Mouse (Mus musculus) urinary bladder, adult 2 months (tissue): ENCODE data around the gene Slc43a1. TPM values are rescaled to one million over a fixed set of nuclear protein-coding genes. Genes with fewer than 3 reads are reported as not detected.

Experiments used
- DNase-seq: peaks from one replicate; pipeline ENCODE4 v3.0.0; 2022; ENCODE audit warnings: low spot score
- polyA plus RNA-seq: library from polyadenylated mRNA; depleted of rRNA; stranded (reverse); fragments of >200 nt; gene quantifications from 2 replicates; pipeline ENCODE4 v1.2.3, GENCODE M21; 2012

Slc43a1 gene
- polyA plus RNA-seq, 1 experiment, result 11.4 TPM

DNA sequence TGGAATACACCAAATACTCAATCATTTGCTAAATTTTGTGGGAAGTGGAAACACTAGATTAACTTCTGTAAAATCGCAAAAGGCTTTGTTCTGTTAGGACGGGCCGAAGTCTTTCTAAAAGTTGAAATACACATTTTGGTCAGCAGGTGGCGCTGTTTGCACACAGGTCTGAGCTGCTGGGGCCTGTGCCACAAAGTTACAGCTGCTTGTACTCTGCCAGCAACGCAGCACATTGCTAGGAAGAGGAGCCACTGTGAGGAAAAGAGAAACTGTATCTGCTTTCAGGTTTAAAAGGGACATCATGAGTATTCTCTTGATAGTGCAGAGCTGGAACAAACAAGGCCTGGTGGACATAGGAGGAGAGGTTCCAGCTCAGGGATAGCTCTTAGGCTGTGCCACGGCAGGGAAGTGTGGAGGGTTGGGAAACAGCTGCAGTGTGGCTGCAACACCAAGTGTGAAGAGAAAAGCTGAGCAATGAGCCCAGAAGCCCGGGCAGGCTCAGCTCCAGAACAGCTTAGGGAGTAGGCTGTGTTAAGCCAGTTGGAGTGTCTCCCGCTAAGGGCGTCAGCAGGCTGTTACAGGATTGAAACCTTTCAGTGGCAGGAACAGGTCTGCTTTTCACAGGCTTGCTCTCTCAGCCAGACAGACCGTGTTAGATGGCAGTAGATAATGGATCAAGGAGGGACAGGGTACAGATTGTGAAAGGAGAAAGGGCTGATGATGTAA, 6.8 kb upstream of the Slc43a1 start:
- peak; percentile 40 for DNase-seq

DNA sequence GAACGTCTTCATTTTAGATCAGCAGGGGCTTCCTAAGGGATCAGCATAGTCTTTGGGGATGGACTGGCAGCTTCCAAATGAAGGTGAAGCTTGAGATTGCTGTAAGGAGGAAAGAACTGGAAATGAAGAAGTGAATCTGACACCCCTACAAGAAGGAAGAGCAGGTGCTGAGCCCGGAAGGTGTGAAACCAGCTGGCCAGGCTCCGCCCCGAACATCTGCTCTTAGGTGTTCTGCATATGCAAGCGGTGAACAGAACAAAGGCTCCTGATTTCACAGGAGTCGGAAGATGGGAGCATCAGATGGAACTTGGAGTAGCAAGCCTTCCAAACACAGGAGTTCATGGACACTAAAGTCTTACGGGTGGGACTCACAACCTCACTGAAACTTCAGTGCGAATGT, 1.5 kb upstream of the Slc43a1 start:
- no peak for DNase-seq

DNA sequence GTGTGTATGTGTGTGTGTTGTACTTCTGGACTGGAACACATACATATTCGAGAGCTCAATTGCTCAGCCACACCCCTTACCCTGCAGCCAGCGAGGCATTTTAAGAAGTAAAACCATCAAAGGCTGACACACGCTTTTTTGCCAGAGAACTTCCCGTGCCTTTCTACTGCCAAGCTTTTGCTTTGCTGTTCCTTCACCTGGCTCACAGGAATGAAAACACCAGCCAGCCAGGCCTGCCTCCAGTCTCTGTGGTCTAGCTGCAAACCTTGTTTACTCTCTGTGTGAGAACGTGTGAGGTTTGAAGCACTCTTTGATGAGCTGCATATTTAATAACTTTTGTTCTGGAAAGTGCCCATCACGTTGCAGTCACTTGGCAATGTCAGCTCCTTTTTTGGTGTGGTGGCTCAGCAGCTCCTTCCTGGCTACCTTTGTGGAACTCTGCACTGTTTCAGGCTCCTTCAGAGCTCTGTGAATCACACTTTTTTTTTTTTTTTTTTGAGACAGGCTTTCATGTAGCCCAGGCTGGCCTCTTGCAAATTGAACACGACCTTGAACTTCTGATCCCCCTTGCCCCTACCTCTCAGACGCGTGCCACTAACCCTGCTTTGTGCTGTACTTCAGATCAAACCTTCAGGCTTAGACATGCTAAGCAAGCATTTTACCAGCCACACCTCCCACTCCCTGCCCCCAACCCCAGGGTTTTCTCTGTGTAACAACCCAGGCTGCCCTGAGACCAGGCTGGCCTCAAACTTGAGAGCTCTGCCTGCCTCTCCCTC, 645 bp upstream of the Slc43a1 start:
- DNase-seq, result no peak

DNA sequence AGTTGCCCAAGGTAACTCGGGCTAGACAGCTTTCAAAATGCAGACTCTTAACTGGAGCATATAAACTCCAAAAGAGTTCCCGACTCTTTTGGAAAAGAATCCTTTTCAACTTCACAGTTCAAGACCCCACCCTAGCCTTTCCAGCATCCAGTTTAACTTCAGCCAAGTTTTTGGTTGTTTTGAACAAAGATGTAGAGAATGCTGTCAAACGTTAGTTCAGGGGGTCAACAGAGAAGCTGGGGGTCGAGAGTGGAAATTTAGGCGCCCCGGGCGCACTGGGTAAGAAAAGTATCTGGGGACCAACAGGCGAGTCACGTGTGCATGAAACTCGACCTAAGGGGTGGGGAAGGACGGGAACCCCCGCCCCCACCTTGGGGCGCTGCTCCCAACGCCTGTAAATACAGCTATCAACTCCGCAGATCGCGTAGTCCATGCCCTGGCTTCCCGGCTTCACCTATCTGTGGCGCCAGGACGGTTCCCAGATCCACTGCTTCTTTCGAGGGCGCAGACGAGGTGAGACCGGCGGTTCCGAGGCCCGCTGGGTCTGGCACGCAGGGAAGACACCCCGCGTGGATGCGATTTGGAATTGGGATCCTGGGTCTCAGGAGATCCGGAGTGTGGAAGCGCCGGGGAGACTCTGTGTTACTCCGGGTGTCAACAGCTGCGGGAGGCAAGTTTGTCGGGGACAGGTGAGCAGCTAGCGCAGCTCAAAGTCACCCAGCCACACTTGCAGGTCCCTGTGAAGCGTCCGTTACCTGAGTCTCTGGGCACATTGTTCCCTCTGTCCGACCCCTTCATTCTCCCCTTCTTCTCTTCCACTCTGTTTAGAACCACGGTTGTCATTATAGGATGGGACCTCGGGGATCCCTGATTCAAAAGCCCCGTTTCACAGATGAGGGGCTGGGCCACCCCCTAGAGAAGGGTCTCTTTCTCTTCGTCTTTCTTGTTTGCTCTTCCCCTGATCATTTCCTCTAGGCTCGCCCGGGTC, 637 bp downstream of the Slc43a1 start:
- peak; percentile 34 for DNase-seq

DNA sequence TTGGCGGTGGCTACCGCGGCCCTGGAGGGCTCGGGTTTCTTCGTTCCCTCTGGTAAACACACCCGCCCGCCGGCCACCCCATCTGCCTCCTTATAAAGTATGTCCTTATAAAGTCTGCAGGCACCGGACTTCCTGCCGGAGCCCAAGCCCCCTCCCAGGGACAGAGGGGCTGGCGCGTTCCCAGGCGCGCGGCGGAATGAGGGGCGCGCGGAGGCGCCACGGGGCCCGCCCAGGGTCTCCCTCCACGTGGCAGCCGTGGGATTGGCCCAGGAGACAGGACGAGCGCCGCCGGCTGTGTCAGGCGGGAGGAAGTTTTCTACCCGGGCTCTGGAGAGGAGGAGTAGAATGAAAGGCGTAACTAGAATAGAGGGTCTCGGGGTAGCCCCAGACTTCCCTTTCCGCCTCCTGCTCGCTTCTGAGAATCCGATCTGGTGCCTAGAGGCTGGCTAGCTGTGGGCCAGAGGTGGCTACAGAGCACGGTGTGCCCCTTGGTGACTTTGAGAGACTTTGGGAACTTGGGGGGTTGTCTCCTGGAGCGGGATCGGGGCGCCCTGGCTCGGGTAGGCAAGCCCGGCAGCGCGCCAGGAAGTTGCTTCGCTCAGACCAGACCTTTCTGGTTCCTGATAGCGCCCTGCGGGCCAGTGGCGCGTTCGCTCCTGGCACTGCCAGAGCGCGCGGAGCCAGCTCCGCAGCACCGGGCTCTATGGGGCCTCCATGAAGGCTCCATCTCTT, 1.5 kb downstream of the Slc43a1 start:
- peak; percentile 55 for DNase-seq

DNA sequence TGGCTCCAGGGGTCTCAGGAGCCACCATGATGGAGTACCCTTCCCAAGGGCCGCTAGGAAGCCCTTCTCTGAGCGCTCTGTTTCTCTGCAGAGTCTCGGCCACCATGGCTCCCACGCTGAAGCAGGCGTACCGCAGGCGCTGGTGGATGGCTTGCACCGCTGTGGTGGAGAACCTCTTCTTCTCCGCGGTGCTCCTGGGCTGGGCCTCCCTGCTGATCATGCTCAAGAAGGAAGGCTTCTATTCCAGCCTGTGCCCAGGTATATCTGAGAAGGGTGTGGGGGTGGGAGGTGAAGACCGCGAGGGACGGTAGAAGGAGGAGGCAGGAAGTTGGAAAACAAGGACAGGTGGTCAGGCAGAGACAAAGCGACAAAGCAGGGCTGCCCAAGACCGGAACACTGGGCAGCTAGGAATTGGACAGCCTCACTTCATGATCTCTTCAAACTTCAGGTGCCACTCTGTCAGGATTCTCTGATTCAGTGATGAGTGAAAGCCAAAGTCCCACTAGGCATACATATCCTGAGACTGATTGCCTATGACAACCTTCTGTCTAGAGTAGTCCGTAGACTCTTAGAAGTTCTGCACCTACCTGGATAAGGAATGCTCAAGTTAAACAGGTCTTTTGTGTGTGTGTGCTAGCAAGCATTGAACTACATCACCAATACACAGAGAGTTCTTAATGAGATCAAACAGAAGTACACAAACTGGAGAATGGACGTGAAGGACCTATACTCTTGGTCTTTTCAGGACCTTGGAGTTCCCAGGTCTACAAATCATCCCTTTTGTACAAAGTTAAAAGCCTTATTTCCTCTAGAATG, 2.3 kb downstream of the Slc43a1 start:
- DNase-seq, result no peak

DNA sequence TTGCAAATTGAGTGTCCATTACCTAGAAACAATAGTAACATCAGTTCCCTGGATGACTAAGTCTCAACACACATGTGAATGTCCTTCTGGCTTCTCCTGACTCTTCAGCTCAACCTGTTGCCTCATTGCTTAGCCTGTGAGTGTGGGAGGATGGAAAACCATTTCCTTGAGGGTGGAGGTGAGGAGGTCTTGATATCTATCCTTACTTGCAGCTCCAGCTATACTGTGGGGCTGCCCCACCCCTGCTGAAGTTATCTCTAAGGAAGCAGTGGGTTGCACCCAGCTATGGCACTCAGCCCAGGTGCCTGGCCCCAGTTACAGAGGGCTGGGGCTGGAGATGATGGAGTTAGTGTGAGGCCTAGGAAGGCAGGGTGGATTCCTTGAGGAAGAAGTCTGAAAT, 3.3 kb downstream of the Slc43a1 start:
- no peak for DNase-seq

DNA sequence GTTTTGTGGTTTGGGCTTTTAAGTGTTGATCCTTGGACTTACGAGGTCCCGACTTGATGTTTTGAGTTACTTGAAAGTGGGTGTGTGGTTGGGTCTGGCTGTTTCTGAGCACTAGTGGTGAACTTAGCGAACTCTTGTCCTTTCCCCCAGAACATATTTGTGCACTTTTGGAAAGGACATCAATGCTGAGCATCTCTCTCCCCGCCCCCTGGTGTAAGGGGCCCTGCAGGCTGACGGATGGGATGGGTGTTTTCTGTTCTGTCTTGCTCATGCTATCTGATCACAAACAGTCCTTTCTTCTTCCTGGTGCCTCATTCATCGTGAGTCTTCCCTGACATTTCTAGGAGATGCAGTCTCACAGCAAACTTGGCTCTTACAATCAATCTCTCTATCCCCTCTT, 5.0 kb downstream of the Slc43a1 start:
- DNase-seq, result no peak

DNA sequence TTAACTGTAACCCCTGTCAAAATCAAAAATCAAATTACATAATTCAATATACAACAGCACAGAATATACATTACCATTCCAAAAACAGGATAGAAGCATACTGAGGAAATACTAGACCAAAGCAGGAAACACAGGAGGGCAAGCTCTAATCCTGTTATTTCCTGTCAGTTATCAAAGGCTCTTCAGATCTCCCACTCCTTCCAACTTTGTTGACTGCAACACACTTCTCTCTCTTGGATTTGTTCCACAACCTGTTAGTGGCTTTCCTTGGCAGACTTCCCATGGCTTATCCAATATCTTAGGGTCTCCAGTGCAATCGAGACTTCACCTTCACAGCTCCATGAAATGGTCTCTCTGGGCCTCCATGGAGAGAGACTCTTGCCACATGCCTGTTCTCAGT, 6.6 kb downstream of the Slc43a1 start:
- no peak for DNase-seq

DNA sequence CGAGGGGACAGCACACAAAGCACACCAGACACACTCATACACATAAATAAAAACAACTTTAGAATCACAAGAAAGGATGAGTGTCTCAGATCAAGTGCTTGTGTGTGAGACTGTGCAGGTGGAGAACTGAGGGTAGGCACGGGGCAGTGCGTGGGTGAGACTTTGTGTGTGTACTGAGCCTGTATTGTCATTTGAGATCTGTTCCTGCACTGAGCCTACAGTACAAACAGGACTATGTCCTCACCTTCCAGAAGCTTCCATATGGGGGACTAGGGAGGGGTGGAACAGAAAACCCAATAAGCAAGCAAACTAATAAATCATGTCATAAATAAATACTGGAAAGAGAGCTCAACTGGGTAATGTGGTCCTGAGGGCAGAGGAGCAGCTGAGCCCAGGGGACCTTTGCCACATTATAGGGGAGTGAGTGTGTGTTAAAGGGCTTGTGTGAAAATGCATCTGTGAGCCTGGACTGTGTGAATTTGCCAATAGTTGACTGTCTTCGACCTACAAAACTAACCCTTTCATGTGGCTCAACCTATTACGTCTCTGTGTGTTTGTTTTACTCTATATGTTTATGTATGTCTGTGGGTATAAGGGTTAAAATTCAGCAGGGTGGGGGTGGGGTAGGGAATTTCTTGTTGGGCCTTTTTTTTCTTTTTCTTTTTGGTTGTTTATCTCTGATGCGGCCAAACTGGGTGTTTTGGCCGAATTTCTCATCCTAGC, 11.9 kb downstream of the Slc43a1 start:
- DNase-seq, result no peak

DNA sequence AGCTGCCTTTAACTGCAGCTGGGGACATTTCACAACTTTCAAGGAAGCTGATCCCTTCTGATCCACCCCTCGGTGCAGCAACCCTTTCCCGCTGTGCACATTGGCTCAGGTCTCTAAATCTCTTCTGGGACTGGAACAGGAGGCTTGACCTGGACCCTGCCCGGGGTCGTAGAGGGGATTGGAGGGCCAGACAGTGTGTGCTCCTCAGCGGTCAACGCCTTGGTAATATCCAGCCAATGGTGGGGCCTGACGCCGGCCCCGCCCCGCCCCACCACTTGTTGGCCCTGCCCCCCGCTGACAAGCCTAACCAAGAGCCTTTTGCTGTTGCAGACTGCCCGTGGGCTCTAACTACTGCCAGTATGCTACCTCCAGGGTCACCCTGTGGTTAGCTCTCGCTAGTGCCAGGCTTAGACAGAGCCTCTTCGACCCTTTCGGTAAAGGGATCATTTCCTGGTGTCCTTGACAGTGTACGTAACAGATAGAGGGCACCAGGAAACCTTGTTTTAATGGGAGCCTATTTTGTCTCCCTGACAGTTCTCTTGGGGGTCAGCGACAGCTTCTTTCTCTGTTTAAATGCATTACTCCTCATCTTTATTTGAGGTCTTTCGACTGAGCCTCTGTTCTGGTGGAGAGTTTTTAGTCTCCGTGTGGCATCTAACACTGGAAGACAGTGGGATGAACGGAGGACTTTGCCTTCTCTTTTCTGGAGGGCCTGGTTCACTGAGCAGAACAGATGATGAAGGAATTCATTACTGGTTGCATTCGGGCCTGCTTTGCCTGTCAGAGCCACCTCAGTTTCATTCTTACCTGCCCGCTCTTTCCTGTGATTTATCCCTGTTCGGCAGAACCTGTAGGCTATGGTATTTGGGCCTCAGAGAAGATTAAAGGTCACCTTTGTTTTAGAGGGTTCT, 12.7 kb downstream of the Slc43a1 start:
- no peak for DNase-seq

DNA sequence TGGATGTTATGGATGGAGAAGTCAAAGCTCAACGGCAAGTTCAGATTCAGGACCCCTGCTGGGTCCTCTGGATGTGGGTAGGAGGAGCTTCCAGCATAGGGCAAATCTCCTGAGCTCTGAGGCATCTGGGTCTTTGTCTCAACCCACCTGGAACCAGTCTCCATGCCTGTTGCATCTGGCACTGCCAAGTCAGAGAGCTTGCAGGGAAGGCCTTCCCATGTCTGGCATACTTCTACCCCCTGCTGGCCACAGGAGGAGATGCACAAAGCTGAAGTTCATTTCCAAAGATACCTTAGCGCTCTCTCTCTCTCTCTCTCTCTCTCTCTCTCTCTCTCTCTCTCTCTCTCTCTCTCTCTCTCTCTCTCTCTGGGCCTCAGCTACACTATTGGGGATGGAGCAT, 17.1 kb downstream of the Slc43a1 start:
- no peak for DNase-seq

DNA sequence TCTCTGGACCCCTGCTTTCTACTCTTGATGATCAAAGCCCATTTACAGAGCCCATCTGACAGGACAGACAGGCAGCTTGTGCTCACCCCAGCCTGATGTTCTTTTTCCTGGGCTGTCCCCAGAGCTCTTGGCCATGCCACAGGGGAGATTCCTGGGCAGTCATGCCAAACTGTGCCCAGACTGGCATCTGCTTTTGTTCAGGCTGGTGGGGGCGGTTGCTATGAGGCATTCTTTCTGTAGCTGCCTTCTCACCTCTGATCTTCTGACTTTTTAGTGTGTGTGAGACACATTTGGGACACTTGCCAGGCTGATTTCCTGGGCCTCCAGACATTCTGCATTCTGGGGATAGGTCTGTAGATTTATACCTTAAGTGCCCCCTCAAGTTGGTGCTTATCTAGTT, 19.9 kb downstream of the Slc43a1 start:
- no peak for DNase-seq

DNA sequence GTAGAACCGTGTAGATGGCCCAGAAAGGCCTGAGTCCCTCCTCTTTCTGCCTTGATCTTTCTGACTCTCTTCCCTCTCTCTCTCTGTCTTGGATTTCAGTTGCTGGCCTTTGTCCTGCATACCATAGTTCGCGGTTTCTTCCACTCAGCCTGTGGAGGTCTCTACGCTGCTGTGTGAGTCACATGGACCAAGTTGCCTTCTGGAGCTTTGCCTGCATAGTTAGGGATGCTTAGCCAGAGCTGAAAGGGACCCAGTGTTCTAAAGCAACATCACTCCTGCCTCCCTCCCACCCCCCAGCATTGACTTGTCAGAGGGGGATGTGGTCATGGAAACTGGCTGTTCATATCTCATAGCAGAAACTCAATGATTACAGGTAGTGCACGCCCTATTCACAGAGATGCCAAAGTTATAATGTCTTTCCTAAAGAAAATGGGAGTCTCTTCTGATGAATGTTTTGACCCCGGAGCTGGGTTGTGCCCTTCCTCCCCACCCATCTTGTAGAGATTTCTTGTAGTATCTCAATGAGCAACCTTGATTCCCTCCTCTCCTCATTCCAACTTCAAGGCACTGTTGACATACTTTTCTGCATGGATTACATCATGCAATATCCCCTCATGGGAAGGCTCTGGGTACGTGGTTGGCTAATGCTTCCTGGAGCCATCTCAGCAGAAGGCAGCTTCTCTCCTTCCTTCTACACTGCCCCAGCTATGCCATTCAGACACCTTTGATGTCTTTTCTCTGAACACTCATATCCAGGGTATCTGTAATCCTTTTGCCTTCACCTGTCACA, 21.5 kb downstream of the Slc43a1 start:
- no peak for DNase-seq

DNA sequence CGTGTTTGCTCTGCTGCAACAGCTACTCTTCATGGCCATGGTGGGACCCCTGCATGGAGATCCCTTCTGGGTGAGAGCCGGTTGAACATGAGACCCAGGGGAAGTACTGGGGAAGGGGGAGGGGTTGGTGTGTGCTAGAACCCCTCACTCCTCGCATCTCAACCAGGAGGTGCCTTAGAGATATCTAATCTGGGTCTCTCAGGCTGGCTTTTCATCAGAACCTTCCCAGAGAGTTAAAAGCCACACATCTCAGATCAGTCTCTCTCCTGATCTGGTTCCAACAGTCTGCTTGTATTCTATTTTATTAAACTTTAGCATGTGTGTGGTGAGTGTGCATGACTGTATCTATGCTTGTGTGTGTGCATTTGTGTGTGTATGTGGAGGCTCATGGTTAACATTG, 22.8 kb downstream of the Slc43a1 start:
- no peak for DNase-seq

DNA sequence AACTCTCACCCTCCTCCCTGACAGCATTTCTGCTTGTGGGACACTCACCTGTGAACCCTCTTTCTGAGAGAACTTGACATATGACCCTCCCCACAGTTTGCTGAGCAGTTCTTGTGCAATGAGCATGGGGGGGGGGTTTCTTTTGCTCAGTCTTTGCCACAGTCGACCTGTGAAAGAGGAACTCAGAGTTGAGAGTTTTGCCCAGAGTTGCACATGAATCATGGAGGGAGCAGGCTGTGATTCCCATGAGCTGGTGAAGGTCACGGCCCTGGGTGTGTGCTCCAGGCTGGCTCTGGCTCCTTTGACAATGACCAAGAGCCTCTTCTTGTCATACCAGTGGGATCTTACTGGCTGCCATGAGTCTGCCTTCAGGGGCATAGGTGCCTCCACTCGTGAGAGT, 23.6 kb downstream of the Slc43a1 start:
- DNase-seq, result no peak

DNA sequence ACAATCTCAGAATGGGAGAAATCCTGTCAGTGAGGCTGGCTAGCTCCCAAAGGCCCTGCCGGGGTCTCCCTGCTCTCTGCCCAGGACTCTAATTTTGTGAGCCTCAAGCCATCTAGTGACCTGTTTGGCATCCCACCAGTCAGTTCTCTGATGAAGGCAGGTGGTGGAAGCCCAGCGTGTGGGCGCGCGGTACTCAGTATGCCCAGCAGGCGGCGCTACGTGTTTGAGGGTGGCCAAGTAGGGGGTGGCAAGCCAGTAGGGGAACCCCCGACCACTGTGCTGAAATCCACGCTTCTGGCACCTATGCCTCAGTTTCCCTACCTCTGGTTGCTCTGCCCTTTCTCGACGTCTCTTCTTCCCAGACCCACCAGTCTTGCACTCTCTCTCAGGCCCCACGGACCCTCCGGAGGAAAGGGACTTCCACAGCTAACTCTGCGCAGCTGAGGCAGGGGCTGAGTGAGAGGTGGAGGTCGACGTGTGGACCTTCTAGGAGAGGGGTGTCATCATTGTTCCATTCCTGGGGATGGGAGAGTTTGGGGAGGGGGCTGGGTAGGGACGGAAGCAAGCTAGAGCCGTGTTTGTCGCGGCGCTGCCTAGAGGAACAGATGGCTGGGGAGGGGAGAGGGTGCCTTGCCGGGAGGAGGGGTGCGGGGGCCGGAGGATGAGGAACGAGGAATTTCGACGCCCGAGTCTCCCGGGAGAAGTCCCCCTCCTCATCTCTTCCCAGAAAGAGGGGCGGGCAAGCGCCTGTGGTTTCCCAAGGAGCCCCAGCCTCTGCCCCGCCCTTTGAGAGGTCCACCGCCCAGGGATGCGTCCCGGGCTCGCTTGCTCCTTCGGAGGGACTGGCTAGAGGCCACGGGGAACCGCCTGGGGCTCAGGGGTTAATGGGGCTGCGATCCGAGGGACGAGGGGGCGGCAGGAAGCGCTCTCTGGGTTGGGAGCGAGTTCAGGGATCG, 27.2 kb downstream of the Slc43a1 start:
- no peak for DNase-seq
